Mouse (Mus musculus) layer of hippocampus, adult 9-10 months (tissue): ENCODE data around the gene Atxn1.

ENCODE experiments used
- DNase-seq: peaks from one replicate; pipeline ENCODE4 v3.0.0; 2022; ENCODE audit warnings: low spot score

Gene Atxn1

DNA sequence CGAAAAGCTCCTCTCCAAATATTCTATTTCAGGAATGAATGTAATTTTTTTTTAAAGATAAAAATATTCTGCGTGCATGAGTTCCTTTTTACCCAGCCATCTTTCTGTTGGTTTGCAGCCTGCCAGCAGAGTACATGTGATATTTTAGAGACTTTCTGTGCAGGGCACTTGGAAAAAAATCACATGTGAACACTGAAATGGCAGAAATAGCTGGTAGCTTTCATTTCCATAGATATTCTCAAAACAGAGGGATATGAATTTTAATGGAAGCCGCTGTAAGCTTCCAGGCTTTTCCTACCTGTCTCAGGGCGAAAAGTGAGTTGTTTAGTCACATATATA is 142.3 kb downstream of the Atxn1 start:
- no peak for DNase-seq

DNA sequence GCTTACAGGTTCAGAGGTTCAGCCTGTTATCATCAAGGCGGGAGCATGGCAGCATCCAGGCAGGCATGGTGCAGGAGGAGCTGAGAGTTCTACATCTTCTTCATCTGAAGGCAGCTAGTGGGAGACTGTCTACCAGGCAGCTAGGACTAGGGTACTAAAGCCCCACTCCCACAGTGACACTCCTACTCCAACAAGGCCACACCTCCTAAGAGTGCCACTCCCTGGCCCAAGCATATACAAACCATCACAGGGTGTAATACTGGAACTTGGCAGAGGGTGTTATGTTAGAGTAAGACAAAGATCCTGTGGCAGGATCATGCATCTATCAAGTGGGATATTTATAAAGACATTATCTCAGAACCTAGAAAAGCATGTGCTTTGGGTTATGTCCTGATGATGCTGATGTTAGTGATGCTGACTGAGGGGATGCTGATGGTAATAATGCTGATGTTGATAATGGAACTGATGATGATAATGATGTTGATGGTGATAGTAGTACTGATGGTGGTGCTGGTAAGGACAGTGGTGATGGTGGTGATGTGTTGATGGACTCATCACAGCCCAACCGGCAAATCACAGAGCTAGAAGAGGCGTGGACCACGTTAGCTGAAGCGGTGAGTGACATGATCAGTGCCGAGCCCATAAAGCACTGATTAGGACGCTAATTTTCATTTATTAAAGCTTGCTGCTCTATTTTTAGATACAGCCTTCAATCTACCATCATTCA is 142.9 kb downstream of the Atxn1 start:
- no peak for DNase-seq

DNA sequence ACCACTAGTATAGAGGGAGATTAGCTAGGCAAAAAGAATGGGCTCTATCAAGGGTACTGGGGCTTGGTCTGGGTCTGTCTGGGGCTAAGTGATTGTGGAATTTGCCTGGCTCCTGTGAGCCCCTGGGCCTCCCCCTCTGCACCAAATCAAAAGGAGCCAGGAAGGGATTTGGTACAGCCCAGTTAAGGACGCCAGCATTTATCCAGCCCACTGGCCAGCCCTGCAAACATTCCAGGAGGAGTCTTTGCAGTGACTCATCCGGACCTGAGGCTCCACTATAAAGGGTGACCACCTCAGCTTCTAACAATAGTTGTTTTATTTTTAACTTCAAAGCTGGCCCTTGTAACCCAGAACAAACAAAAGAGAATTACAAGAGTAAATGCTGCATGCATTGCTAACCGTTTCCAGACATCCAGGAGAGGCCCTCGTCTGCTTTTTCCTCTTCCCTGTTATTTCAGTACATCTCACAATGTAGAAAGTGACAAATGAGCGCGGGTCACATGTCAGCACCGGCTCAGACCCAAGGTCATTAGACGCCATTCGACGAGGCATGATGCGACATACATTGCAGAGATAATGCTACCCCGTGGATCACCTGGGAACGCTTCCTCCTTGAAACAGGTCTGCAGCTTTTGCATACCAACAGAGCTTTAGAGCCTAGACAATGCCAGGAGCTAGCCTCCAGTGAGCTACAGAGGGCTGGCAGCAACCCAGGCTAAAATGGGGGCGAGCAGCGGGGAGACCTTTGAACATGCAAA is 144.2 kb downstream of the Atxn1 start:
- DNase-seq, result no peak

DNA sequence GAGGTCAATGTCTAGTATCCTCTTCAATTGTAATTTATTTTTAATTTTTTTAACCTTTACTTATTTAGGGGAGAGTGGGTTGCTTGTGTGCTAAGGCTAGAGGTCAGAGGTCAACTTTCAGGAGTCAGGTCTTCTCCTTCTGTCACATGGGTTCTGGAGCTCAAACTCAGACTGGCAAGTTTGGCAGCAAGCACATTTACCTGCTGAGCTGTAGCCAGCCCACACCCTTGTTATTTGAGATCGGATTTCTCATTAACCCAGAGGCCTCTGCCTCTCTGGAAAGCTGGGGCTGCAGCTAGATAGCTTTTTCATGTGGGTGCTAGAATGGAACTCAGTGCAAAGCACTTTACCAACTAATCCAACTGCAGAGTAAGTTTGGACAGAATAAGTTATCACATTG is 148.1 kb downstream of the Atxn1 start:
- no peak for DNase-seq

DNA sequence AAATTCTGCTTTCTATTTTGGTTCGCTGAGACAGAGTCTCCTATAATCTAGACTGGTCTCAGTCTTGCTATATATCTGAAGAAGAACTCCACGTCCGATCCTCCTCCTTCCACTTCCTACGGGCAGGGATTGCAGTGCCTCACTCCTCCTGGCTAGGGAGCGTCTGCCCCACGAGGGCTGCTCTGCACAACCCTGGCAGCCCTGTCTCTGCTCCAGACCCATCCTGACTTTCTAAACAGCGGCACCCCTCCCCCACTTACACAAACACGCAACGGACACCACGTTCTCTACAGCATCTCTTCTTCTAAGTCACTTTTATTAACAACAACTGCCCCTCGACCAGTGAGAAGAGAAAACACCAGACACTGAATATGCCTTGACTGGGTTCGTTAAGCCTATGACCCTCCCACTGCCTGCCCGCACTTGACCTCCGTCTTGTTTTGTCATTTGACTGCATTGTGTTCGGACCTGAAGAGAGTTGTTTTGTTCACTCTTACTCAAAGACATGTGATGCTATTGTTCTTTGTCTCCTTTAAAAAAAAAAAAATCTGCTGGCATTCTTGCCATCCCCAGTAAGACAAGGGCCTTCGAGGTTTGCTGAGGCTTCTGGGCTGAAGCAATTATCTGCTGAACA is 154.9 kb downstream of the Atxn1 start:
- DNase-seq, result no peak

DNA sequence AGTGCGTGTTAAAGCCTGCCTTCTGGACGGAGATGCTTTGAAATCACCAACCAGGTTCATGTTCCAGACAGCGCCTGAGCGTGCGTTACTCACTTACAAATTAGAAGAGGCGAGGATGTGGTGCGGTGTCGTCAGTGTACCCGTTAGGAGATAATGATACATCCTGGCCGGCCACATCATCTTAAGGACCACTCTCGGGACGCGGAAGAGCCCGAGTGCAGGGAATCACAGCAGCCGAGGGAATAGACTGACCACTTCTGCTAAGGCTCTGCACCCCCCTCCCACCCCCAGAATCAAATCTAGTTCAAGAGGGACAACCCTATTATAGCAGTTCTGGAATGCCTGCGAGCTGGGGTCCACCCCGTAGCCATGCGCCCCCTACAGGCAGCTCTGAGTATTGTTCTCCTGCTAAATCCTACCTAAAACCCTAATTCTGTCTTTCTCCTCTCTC is 157.2 kb downstream of the Atxn1 start:
- peak; percentile 39 for DNase-seq

DNA sequence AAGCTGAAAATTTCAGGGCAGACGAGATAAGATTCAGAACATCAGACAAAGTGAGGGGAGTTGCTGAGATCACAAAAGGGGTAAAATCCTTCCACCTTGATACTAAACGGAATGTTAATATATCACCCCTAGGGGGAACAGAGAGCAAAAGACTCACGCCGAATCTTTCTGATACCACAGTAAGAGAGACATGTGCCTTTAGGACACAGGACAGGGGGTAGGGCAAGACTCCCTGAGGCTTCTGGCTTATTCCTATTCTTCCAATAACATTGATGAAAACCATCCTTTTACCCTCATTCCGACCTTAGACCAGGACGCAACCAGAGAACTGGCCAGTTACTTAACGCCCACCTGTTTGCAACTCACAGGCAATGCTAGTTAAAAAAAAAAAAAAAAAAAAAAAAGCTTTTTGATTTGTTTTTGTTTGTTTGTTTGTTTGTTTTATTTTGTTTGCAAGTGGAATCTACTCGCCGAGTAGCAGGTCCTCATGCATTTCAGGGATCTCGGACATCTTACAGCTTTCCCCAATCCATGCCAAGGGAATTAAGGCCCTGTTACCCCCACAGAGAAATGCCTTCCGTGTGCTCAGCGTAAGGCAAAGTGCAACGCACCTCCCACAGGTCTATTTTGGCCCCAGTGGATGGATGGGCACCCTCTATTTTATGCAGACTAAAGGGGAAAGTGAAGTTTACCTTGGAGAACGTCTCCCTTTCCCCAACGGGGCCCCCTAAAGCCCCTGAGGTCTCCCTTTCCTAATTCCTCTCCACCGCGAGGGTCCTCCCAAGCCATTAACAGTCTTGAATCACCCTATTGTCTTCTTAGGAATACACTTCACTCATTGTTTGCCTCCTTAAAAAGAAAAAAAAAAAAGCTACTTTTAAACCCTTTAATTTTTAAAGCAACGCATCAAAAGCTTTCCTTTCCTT is 157.9 kb downstream of the Atxn1 start:
- DNase-seq, result no peak

DNA sequence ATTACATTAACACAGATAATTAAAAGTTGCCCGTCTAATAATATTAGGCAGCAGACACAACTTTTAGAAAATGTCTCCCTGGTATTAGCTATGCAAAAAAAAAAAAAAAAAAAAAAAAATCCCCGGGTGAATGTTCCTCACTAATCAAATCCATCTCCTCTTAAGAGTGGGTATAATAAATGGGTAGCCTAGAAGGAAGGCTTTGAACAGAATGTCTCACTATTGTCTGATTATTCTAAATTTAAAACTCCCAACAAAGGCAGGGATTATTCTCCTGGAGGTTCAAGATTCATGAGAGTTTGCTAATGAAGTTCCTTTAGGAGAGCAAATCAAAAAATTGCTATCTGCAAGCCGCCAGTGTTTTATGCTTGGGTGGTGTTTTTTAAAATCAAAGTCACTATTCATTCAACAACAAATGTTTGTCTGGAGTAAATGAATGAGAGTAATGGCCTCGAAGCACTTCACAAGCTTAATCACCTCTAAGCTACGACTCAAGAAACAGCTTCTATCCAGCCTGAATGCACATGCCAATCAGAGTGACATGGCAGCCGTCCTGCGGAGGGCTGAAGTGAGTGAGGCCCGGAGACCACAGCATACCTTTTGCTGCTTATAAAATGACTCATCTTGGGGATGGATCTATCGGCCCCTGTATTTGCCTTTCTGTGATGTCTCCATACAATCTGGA is 158.8 kb downstream of the Atxn1 start:
- DNase-seq, result no peak

DNA sequence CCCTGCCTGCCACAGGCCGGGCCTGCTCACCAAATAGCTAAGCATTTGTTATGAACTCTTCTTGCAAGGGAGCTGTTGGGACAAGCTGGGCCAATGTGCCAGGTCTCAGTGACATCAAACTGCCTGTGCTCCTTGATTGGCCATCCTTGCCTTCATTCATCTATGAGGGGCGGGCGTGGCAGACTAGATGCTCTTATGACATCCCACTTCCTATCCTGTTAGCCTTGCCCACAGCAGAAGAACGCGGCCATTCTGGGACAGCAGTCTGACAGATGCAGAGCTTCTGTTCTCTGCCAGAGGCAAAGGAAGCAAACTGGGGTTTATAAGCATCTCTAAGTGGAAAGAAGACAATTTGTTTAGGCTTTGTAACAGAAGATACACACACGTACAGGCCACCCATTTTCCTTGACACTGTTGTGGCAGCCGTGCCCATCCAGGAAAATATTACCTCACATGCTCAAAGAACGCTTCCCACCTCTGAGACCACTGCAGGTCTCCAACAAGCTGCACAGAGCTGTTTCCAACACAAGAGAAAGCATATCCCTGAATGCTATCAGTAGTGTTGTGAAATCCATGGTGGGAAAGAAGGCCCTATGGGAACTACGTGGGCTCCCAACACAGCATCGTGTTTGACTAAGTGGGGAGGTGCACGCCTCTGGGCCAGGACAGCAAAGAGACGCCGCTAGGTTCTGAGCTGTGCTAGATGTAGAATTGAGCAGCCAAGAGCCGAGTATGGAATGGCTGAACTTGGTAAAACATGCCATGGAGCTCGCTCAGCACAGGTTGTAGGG is 162.0 kb downstream of the Atxn1 start:
- no peak for DNase-seq

DNA sequence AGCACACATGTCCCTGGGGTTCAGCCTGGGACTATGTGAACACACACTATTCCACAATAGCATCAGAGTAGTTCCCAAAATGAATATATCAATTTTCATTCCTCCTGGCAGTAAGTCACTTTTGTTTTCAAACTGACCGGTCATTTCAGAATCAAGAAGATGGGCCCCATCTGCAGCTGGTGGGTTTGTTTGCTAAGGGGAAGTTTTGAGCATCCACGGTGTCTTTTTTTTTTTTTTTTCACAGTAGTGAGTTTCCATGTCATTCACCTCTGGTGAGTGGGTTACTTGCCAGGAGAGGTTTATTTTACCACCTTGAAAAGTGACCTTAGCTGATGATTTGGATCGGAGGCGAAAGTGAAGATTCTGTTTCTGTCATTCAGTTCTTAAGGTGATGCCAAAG is 166.6 kb downstream of the Atxn1 start:
- no peak for DNase-seq

DNA sequence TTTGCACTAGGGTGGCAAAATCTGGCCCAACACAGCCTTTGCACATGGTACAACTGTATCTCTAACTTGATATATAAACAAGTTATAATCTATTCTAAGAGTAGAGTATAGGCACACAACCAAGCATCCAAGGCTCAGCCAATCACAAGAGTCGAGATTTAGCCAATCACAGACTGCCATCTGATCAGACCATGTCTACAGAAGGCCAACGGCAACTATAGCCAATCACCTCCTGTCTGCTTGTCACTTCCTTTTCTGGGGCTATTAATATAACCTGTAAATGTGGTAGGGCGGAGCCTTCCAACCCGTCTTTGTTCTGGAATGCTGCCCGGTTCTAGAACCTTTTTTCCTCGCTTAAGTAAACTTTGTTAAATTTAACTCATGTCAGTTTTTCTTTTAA is 167.1 kb downstream of the Atxn1 start:
- DNase-seq, result no peak

DNA sequence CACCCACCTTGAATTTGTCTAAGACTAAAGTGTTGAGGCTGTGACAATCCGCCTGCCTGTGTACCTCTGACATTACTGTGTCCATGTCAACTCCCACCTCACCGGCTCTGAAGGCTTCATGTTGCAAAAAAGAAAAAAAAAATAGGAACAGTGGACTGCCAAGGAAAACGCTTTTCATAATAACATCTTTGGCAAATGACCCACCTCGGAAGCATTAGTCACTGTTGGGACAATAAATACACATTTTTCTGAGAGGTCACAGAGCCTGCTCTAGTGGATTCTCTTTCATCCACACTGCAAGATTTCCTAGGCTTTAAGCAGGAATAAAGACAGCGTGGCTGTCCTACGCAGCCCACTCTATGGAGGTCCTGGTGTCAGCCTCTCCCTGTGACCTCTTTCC is 168.5 kb downstream of the Atxn1 start:
- no peak for DNase-seq

DNA sequence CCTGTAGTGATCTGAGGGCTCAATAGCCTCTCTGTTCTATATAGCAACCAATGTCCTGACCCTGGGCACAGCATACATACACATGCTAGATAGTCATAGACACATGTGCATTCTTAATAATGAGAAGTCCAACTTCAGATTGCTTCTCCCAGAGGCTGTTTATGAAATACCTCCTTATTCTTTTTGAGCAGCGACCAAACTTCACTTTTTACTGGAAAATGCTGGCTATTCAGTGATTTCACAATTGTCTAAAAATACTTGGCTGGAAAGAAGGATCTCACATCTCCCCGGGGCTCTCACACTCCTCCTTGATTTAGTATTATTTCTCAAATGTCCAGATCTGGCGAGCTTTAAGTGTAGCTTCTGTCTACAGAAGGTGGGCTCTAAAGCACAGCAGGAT is 171.0 kb downstream of the Atxn1 start:
- no peak for DNase-seq

DNA sequence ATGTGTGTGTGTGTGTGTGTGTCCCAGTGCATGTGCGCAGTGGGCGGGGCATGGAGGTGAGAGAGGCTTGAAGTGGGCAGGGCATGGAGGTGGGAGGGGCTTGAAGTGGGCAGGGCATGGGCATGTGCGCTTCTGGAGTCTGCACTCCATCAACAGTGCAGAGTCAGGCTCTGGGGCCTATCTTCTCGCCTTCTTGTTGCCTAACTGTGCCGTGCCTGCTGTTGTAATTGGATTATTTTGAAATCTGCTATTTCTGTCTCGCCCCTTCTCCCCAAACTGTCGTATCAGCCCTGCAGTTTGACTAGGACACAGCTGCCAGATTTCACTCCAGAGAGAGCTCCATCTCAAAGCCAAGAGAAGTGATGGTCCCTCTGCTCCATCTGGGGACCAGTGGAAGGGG is 178.4 kb downstream of the Atxn1 start:
- DNase-seq, result peak; percentile 20

DNA sequence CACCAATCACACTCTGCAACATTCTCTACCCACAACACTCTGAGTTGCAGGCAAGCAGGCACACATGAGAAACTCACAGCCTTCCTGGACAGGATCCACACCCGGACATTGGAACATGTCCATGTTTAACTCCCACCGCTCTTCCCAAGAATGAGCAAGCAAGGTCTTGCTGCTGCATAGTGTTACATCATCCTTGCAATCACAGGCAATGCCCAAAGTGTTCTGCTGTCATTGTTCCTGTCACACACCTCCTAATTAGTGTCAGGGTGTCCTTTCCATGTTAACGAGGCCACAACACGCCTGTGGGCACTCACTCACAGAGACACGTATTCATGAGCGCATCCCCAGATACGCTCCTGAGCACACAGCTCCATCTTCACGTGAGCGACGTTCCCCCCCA is 181.1 kb downstream of the Atxn1 start:
- no peak for DNase-seq

DNA sequence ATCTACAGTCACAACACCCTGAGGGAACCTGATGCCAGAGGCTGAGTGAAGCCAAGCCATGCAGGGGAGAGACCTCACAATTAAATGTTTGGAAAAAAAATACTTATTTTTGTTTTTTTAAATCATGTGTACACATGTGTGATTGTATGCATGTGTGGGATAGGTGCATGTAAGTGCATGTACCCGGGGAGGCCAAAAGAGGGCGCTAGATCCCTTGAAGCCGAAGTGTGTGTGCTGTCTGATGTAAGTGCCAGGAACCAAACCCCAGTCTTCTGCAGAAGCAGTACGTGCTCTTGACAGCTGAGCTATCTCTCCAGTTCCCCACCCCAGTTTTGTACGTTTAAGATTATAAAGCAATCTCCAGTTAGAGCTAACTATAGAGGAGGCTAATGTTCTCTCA is 186.1 kb downstream of the Atxn1 start:
- DNase-seq, result no peak

DNA sequence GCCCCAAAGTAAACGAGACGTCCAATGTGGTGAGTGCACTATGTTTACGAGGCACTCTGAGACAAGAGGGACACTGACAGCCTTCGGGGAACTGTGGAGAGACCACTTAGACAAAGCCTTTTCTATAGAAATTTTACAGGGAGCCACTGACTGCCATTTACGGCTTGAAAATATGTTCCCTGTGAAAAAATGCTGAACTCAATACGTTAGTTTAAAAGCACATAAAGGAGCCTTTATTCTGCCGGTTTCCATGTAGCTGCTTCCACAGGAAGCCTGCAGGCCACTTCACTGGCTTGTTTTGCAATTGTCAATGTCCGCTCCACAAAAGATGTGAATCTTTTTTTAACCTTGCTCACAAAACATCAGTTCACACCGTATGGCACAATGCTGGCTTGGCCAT is 186.6 kb downstream of the Atxn1 start:
- no peak for DNase-seq

DNA sequence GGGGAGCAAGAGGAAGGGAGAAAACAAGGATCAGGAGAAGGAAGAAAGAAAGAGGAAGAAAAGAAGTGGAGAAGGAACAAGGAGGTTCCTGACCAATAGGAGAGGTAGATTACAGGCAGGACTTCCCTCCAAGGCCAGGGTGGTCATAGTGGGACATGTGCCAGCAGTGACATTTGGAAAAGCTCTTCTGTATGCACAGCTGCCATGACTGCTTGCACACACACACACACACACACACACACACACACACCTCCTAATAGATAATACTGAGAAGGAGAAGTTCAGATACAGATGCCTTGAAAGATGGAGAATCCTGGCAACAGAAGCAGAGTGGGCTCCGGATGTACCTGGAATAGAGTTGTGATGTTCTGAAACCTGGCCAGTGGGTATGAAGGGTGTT is 189.3 kb downstream of the Atxn1 start:
- no peak for DNase-seq

DNA sequence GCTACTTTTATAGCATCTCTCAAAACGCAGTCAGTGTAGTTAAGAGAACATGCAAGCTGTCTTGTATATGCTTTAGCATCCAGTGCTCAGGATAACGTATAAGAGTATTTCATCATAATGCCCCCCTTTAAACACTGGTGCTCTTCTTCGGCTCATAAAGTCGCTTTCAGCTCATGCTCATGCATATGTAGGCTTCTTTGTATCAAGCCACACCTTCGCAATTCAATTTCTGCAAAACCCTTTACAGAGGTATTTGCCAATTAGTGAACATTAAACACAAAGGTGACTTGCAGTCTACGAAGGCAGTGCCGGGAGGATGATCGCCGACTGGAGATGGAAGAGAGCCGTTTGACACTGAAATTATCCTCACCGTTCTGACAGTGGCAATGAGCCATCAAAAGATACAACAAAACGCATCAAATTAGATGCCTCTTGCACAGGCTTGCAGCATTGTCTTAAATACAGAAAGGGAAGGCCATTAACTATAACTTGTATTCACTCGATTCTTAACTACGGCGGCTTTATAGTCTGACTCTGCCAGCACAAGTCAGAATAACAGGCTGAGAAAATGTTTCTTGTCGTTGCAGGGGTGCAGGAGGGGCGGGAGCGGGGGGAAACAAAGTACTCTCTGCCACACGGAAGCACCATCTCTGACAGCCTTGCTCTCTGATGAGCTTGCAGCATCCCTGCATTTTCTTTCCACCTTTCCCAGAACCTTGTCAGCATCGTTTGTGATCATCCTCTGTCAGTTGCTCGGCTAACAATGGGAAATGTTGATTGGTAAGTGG is 191.2 kb downstream of the Atxn1 start:
- no peak for DNase-seq

DNA sequence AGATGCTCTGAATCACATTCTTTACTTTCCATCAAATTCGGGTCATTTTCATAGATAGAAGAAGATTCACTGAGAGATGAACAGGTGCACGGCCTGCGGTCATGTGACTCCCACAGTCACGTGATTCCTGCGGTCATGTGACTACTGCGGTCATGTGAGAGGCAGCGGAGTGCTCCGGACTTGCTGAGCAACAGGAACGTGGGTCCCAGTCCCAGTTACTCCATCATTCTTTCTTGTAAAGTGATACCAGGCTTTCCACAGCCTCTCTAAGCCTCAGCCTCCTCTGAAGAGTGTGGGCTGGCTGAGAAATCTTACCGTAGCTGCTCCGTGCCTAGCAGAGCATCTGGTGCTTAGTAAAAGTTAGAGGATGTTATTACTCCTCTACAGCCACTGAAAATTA is 195.1 kb downstream of the Atxn1 start:
- no peak for DNase-seq
